Mouse (Mus musculus): ENCODE data around the gene Znrf2.

- no peak for TF ChIP-seq CTCF (IDR thresholded peaks at IDR 0.05 in 2 of 3, conservative IDR thresholded peaks at IDR 0.05 in 1 of 3; ENCODE audit: control insufficient read depth in 1 of 3, insufficient read depth in 1 of 3, low read depth in 2 of 3, low read length in 3 of 3, poor library complexity in 1 of 3, severe bottlenecking in 1 of 3)
- TF ChIP-seq POLR2A (IDR thresholded peaks at IDR 0.05; ENCODE audit: control insufficient read depth in 1 of 2, insufficient read depth in 1 of 2, low read depth in 1 of 2, low read length in 2 of 2, poor library complexity in 1 of 2), result no peak
- no peak for TF ChIP-seq MAX (IDR thresholded peaks at IDR 0.05; ENCODE audit: low read length)
- no peak for TF ChIP-seq MAZ (IDR thresholded peaks at IDR 0.05; ENCODE audit: low read depth, low read length)
- TF ChIP-seq TBP (IDR thresholded peaks at IDR 0.05; ENCODE audit: low read depth, low read length), result no peak
- no peak for TF ChIP-seq ZMIZ1 (IDR thresholded peaks at IDR 0.05; ENCODE audit: low read depth, low read length)
- no peak for TF ChIP-seq HCFC1 (IDR thresholded peaks at IDR 0.05; ENCODE audit: low read depth, low read length)
- no peak for TF ChIP-seq MAFK (IDR thresholded peaks at IDR 0.05; ENCODE audit: borderline replicate concordance, low read depth, low read length)
- TF ChIP-seq ZC3H11A (IDR thresholded peaks at IDR 0.05; ENCODE audit: low read depth, low read length), result no peak
- TF ChIP-seq RAD21 (IDR thresholded peaks at IDR 0.05; ENCODE audit: low read depth, low read length), result no peak
These were observed 124.4 kb downstream of the Znrf2 start for GRCm38 (mm10) chr6:54941149-54941548.
